Mouse (Mus musculus) monocyte, adult 5-6 weeks (primary cell): ENCODE measurements around the gene Ppp2r2c. TPM values are rescaled to one million over a fixed set of nuclear protein-coding genes. Genes with fewer than 3 reads are reported as not detected.

Experiments used
- ATAC-seq: fragments of 153-309, 156-312 bp; replicated peaks from 2 replicates; pipeline ENCODE4 v1.8.0; 2017; ENCODE audit warnings: mild to moderate bottlenecking; ENCODE audit not compliant: low TSS enrichment, insufficient number of reproducible peaks, severe bottlenecking, poor library complexity, low FRiP score
- total RNA-seq: library from RNA; stranded (forward); fragments of 200-1000, 200-491, 200-594 nt; gene quantifications from 3 replicates; pipeline ENCODE4 v1.2.3, GENCODE M21; 2017

Gene Ppp2r2c
- total RNA-seq, 1 experiment from 2014 or later = not detected

GRCm38 (mm10) chr5:36996410-36996809 lies 128.1 kb downstream of the Ppp2r2c start:
- ATAC-seq = no peak

- ATAC-seq = peak; percentile 42; the same call in 1 of the 2 replicates
Observed at GRCm38 (mm10) chr5:36997996-36998395, 129.7 kb downstream of the Ppp2r2c start.

- no peak for ATAC-seq
Observed at GRCm38 (mm10) chr5:37001002-37001401, 132.7 kb downstream of the Ppp2r2c start.

- ATAC-seq = no peak
Observed at GRCm38 (mm10) chr5:37002001-37002400, 133.7 kb downstream of the Ppp2r2c start.

Other genes starting within 250 kb of the Ppp2r2c start
- 47.6 to 61.5 TPM (median 57.5 TPM) in 3 replicates for gene D5Ertd579e, start 172.5 kb upstream of the Ppp2r2c start, total RNA-seq
- 17.5 to 38.1 TPM (median 29.6 TPM) in 3 replicates for gene Bloc1s4, start 119.9 kb upstream of the Ppp2r2c start, total RNA-seq
- gene Mrfap1, start 71.7 kb upstream of the Ppp2r2c start, total RNA-seq = 214 to 260 TPM (median 240 TPM) in 3 replicates
- gene Man2b2, start 37.9 kb upstream of the Ppp2r2c start, total RNA-seq = 13.3 to 21.5 TPM (median 20.8 TPM) in 3 replicates
- 1.2 to 2.3 TPM (median 2.1 TPM) in 3 replicates for gene Wfs1, start 120.7 kb downstream of the Ppp2r2c start, total RNA-seq
- gene Gm1043, start 216.9 kb downstream of the Ppp2r2c start, total RNA-seq = 0.43 to 7.4 TPM (median 1.8 TPM) in 3 replicates